Mouse (Mus musculus) gastrocnemius, postnatal 4 days (tissue): ENCODE data around the gene Krcc1. TPM values are rescaled to one million over a fixed set of nuclear protein-coding genes. Genes with fewer than 3 reads are reported as not detected.
A peak's percentile ranks its signal among the peaks of the same experiment; 100 is the strongest.

Experiments
- DNase-seq, 2 experiments: peaks; one replicate each; pipeline ENCODE4 v3.0.0; 2021 to 2022; ENCODE audit warnings: low spot score in 2 of 2, mixed read lengths in 2 of 2
- long read RNA-seq, 2 experiments: library from polyadenylated mRNA; stranded (forward); transcript quantifications; one replicate each; pipeline ENCODE4 v2.0.0; 2021
- total RNA-seq, 2 experiments: library from RNA; stranded (reverse); gene quantifications; 2 replicates each; pipeline ENCODE4 v1.2.3; 2021

The Krcc1 gene
- 10 to 100 TPM; 50.6 to 51.8 TPM for total RNA-seq
- long read RNA-seq, experiment 1, transcript Krcc1-203 (3 exons, 1,687 nt) = major isoform, 45 of 51 reads
- long read RNA-seq, experiment 1, partial matches to known transcripts = 0 of 51 reads
- long read RNA-seq, experiment 1, other reads (novel, unspliced or antisense) = 1 of 51 reads
- long read RNA-seq, experiment 2, transcript Krcc1-203 (3 exons, 1,687 nt) = major isoform, 56 of 60 reads
- long read RNA-seq, experiment 2, partial matches to known transcripts = 0 of 60 reads
- long read RNA-seq, experiment 2, other reads (novel, unspliced or antisense) = 1 of 60 reads

DNA sequence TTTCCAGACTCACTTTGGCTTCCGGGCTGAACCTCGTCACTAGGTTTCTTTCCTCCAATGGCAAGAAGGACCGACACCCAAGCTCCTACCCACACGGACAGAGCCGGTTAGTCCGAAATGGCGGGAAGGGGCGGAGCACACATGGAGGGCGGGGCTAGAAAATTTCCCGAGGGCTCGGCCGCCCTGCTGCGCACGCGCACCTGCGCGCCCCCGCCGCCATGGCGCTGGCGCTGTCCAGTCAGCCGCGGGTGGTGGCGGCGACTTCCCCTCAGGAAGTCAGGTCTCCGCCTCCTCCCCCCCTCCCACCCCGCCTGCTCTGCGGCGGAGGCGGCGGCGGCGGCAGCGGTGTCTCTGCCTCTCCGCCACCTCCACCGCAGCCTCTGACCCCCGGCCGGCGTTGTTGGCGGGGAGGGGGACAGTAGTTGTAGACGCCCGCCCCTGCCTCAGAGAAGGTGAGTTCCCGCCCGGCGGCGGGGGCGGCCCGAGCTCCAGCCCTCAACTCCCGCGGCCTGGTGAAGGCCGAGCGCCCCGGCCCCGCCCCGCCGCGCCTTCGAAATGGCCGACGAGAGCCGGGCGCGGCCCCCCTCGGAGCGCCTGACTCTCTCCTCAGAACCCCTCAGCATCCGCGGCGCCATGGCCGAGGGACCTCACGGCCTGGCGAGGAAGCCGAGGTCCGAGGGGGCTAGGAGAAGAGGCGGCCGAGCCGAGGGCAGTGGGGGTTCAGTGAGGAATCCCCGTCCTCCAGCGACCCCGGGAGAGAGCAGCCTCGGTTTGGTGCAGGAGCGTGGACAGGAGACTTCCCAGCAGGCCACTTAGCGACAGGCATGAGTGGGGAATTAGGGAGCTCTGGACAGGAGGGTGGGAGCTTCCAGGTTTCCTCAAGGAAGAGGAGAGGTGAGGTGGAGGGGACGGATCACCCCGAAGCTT, at the start of gene Krcc1:
Gene Krcc1 (plus strand): TSS at position 289 of the 927 bp plus-strand sequence.
- DNase-seq = peak; percentile 92 to 97

- no peak for DNase-seq
These were observed 47.1 kb upstream of the Krcc1 start for GRCm38 (mm10) chr6:71224184-71224943.

DNA sequence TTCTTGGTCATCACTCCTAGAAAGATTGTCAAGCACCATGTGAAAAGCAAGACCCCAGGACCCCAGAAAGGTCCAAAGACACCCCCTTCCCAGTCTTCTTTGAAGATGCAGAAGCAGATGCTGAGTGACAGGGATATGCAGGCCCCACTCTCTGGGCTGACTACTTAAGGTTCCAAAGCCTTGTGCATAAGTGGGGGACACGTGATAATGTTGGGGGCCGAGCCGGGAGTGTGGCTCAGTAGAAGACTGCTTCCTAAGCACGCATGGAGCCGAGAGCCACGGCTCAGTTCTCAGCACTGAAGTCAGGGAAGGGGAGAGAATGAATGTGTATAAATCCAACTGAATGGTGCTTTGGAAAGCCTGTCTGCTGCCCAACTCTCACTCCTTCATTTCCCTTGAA, 44.9 kb upstream of the Krcc1 start:
- no peak for DNase-seq

- no peak for DNase-seq
These were observed 44.2 kb upstream of the Krcc1 start for GRCm38 (mm10) chr6:71227157-71227770.

GRCm38 (mm10) chr6:71235121-71235520, 36.4 kb upstream of the Krcc1 start:
- no peak for DNase-seq

GRCm38 (mm10) chr6:71235944-71236343, 35.5 kb upstream of the Krcc1 start:
- DNase-seq = no peak

DNA sequence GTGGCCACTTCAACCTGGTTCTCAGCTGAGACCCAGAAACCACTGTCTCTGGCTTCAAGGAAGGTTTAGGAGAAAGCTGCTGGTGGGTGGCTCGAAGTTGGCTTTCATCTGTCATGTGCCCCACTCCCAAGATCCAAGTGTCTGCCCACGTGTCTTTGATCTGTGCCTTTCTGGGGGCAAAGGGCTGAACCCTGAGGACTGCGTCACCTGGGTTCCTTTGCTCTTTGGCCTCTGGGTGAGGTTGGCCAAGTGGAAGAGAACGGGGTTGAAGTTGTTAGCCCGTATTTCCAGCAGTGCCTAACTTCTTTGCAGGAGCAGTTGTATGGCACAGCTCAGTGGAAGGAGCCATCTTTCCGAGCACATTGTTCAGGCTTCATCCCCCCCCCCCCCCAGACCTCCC, 35.0 kb upstream of the Krcc1 start:
- DNase-seq = no peak

DNA sequence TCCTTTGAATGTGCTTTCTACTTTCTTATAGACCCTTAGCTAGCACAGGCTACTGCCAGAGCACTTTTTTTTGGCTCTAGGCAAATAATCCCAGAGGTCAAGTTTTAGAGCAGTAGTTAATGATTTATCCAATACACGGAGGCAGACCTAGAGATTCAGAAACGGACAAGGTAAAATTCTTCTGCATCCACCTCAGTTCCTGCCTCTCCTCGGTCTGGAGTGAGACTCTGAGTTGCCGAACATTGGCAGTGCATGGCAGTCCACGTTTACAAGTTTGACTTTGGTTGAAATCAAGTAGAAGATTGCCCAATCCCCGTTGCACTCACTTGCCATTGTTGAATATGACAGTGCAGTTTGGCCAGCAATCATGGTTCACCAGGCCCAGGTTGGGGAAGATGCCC, 34.4 kb upstream of the Krcc1 start:
- no peak for DNase-seq

DNA sequence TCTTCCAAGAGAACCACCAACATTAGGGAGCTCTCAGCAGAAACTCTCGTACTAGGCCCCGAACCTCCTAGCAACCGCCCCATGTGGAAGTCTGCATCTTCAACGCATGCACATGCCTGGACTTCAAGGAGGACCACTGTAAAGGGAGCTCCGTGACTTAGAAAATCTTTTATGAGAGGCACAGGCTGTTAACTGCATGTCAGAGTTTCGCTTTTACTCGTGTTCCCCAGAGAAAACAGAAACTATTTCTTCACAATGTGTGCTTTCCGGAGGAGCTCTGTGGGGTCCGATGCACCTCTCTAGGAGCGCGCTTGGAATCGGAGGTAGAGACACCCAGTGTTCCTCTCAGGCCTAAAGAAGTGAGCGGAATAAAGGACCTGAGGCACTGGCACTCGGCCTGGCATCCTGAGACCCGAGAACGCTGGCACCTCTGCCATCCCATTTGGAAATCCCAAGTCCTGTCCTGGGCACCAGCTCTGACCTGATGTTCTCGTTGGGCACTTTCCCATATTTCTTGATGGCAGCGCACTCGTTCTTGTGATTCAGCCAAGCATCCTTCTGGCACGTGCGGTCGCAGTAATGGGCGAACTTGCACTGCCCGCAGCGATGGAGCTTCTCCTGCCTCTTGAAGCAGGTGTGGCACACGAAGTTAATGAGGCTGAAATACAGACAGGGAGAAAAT, 32.3 kb upstream of the Krcc1 start:
- DNase-seq = no peak

GRCm38 (mm10) chr6:71240831-71241230, 30.6 kb upstream of the Krcc1 start:
- no peak for DNase-seq

- DNase-seq = no peak
These were observed 28.7 kb upstream of the Krcc1 start for GRCm38 (mm10) chr6:71242811-71243210.

- no peak for DNase-seq
These were observed 28.2 kb upstream of the Krcc1 start for GRCm38 (mm10) chr6:71243258-71243657.

- DNase-seq = no peak
These were observed 23.1 kb upstream of the Krcc1 start for GRCm38 (mm10) chr6:71248420-71248819.

- no peak for DNase-seq
These were observed 21.9 kb upstream of the Krcc1 start for GRCm38 (mm10) chr6:71249615-71250014.

GRCm38 (mm10) chr6:71250951-71251350, 20.5 kb upstream of the Krcc1 start:
- no peak for DNase-seq

- DNase-seq = no peak
These were observed 17.0 kb upstream of the Krcc1 start for GRCm38 (mm10) chr6:71254456-71254855.

GRCm38 (mm10) chr6:71256166-71256565, 15.3 kb upstream of the Krcc1 start:
- DNase-seq = no peak

GRCm38 (mm10) chr6:71257375-71257774, 14.1 kb upstream of the Krcc1 start:
- no peak for DNase-seq

DNA sequence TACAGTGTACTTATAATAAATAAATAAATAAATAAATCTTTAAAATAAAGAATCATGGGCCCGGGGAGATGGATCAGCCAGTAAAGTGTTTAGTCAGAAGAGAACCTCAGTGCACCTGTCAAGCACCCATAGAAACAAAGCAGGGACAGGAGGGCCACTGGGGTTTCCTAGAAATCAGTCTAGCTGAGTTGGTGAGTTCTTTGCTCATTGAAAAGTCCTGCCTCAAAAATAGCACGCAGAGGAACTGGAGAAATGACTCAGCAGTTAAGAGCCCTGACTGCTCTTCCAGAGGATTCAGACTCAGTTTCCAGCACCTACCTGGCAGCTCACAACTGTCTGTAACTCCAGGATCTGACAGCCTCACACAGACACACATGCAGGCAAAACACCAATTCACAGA, 12.9 kb upstream of the Krcc1 start:
- no peak for DNase-seq

DNA sequence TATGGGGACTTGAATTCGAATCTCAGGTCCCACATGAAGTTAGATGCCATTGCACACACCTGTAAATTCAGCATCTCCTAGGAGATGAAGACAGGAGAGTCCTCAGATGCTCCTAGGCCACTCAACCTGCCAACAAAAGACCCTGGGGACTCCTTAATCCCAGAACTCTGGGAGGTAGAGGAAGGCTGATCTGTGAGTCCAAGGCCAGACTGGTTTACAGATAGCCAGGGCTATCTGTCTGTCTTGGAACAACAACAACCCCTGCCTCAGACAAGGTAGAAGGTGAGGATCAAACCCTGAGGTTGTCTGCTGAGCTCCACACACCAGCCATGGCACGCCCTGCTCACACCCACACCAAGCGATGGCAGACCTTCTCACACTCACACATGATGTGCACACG, 12.3 kb upstream of the Krcc1 start:
- no peak for DNase-seq
